In genomic region chr16:85128693-85129657, GRCm38 (mm10) we compare ENCODE assay signal across 8 mouse cellular contexts. TPM values are rescaled to one million over a fixed set of nuclear protein-coding genes. Genes with fewer than 3 reads are reported as not detected.
DNase-seq lines count a peak whose midpoint lies in the region; ATAC-seq and TF ChIP-seq lines count a peak whose summit lies in the region.
"Had no signal": no experiment of that assay in that cellular context is flagged by ENCODE, and none has a peak within 500 bp of the region (broad histone marks: within the 10 kb centered on the region; RNA-seq: fewer than 3 reads in every experiment).

No protein-coding gene starts in this region.

- no peak overlapping the region for H3K9ac ChIP-seq in liver, embryonic 14.5 days (replicated peaks)
- no peak overlapping the region for H3K9ac ChIP-seq in liver, embryonic 11.5 days (ENCODE audit: low read depth, low read length)
- H3K9ac ChIP-seq in embryonic facial prominence, embryonic 14.5 days (ENCODE audit: low read depth, low read length), result no peak overlapping the region
- no peak overlapping the region for H3K9ac ChIP-seq in heart, postnatal 0 days (replicated peaks; ENCODE audit: low read depth, low read length)
- no peak overlapping the region for H3K9ac ChIP-seq in midbrain, postnatal 0 days (replicated peaks; ENCODE audit: low read length, poor library complexity, severe bottlenecking)

- intact Hi-C loops in left cerebral cortex, adult 2 months (cut with DNase I), result no loop called here

- peaks cover 27 to 44% of the 10 kb centered on the region in 2 experiments for H3K4me1 ChIP-seq in liver, embryonic 14.5 days (replicated peaks; ENCODE audit: control insufficient read depth in 2 of 2, insufficient read depth in 2 of 2, low read length in 1 of 2)
- peaks cover 13% of the 10 kb centered on the region for H3K4me1 ChIP-seq in liver, embryonic 11.5 days (replicated peaks; ENCODE audit: control insufficient read depth, insufficient read depth, low read length)
- peaks cover 57% of the 10 kb centered on the region for H3K4me1 ChIP-seq in embryonic facial prominence, embryonic 14.5 days (ENCODE audit: control insufficient read depth, insufficient read depth, low read length)
- peaks cover 22% of the 10 kb centered on the region for H3K4me1 ChIP-seq in heart, postnatal 0 days (ENCODE audit: control insufficient read depth, insufficient read depth)
- peaks cover 3% of the 10 kb centered on the region; the same call in 1 of the 2 replicates for H3K4me1 ChIP-seq in midbrain, postnatal 0 days (ENCODE audit: insufficient read depth, low read length)
- H3K4me1 ChIP-seq: megakaryocyte, embryonic 14.5 days had no signal

- TF ChIP-seq CTCF in liver, embryonic 14.5 days (IDR thresholded peaks at IDR 0.05; ENCODE audit: low read depth), result no peak
- no peak for TF ChIP-seq CTCF in heart, postnatal 0 days (IDR thresholded peaks at IDR 0.05; ENCODE audit: low read depth)
- no peak for TF ChIP-seq CTCF in midbrain, postnatal 0 days (IDR thresholded peaks at IDR 0.05)
- no peak for TF ChIP-seq CTCF in left cerebral cortex, adult 2 months (IDR thresholded peaks at IDR 0.05)

- TF ChIP-seq EP300 in liver, embryonic 14.5 days (IDR thresholded peaks at IDR 0.05; ENCODE audit: low read depth), result no peak
- no peak for TF ChIP-seq EP300 in heart, postnatal 0 days (IDR thresholded peaks at IDR 0.05; ENCODE audit: low read depth)

- no peaks in the 10 kb centered on the region for H3K27me3 ChIP-seq in liver, embryonic 14.5 days (ENCODE audit: control insufficient read depth, insufficient read depth, low read length)
- H3K27me3 ChIP-seq in liver, embryonic 11.5 days (replicated peaks; ENCODE audit: control insufficient read depth, insufficient read depth, low read length), result no peaks in the 10 kb centered on the region
- H3K27me3 ChIP-seq in embryonic facial prominence, embryonic 14.5 days (replicated peaks; ENCODE audit: control insufficient read depth, insufficient read depth, low read length), result no peaks in the 10 kb centered on the region
- no peaks in the 10 kb centered on the region for H3K27me3 ChIP-seq in heart, postnatal 0 days (ENCODE audit: control insufficient read depth, insufficient read depth, low read length)
- no peaks in the 10 kb centered on the region for H3K27me3 ChIP-seq in midbrain, postnatal 0 days (ENCODE audit: insufficient read depth, low read length)
- H3K27me3 ChIP-seq: megakaryocyte, embryonic 14.5 days had no signal

- no peak overlapping the region; the same call in 1 of the 2 replicates for H3K4me2 ChIP-seq in liver, embryonic 14.5 days (ENCODE audit: low read depth)
- H3K4me2 ChIP-seq in liver, embryonic 11.5 days, result no peak overlapping the region
- peak overlapping the region; percentile 27 for H3K4me2 ChIP-seq in embryonic facial prominence, embryonic 14.5 days (ENCODE audit: low read depth, low read length)
- no peak overlapping the region for H3K4me2 ChIP-seq in heart, postnatal 0 days (ENCODE audit: low read depth, low read length)
- no peak overlapping the region for H3K4me2 ChIP-seq in midbrain, postnatal 0 days (ENCODE audit: low read depth, low read length, poor library complexity, severe bottlenecking)

- 54% methylated on average over 13 of the region's 13 CpGs for WGBS in liver, embryonic 14.5 days (ENCODE audit: insufficient replicate concordance)
- WGBS in liver, embryonic 11.5 days, result 45% methylated on average over 13 of the region's 13 CpGs
- WGBS in embryonic facial prominence, embryonic 14.5 days, result 9% methylated on average over 13 of the region's 13 CpGs
- 56% methylated on average over 13 of the region's 13 CpGs for WGBS in heart, postnatal 0 days
- 64% methylated on average over 13 of the region's 13 CpGs for WGBS in midbrain, postnatal 0 days

- H3K9me3 ChIP-seq in liver, embryonic 14.5 days (ENCODE audit: control insufficient read depth, low read length), result no peaks in the 10 kb centered on the region
- no peaks in the 10 kb centered on the region for H3K9me3 ChIP-seq in liver, embryonic 11.5 days (ENCODE audit: control insufficient read depth, low read length)
- no peaks in the 10 kb centered on the region for H3K9me3 ChIP-seq in embryonic facial prominence, embryonic 14.5 days (ENCODE audit: control insufficient read depth, low read length)
- no peaks in the 10 kb centered on the region for H3K9me3 ChIP-seq in heart, postnatal 0 days (replicated peaks; ENCODE audit: control insufficient read depth, low read length)
- no peaks in the 10 kb centered on the region for H3K9me3 ChIP-seq in midbrain, postnatal 0 days (ENCODE audit: low read length)

- no peak overlapping the region for H3K4me3 ChIP-seq in liver, embryonic 14.5 days (ENCODE audit: insufficient read depth in 1 of 2, low read depth in 2 of 2, low read length in 2 of 2)
- H3K4me3 ChIP-seq in liver, embryonic 11.5 days (ENCODE audit: low read depth, low read length), result no peak overlapping the region
- H3K4me3 ChIP-seq in embryonic facial prominence, embryonic 14.5 days (ENCODE audit: low read depth, low read length), result no peak overlapping the region
- H3K4me3 ChIP-seq in heart, postnatal 0 days (ENCODE audit: low read depth, low read length), result no peak overlapping the region
- no peak overlapping the region for H3K4me3 ChIP-seq in midbrain, postnatal 0 days (ENCODE audit: low read depth, low read length)
- no peak overlapping the region for H3K4me3 ChIP-seq in left cerebral cortex, adult 2 months
- H3K4me3 ChIP-seq: megakaryocyte, embryonic 14.5 days had no signal

- no peak for DNase-seq in liver, embryonic 14.5 days (ENCODE audit: low read depth in 3 of 3, low spot score in 3 of 3)
- no peak for DNase-seq in liver, embryonic 11.5 days (ENCODE audit: low spot score)
- DNase-seq in embryonic facial prominence, embryonic 14.5 days (ENCODE audit: low spot score), result peak; percentile 64
- no peak for DNase-seq in heart, postnatal 0 days (ENCODE audit: low spot score)
- no peak for DNase-seq in midbrain, postnatal 0 days (ENCODE audit: low spot score)
- DNase-seq in MN1 (ENCODE audit: low spot score), result no peak
- no peak for DNase-seq in left cerebral cortex, adult 2 months (ENCODE audit: extremely low spot score in 1 of 2, low spot score in 2 of 2)

- ATAC-seq in liver, embryonic 14.5 days (ENCODE audit: insufficient read depth), result no peak
- ATAC-seq in liver, embryonic 11.5 days (replicated peaks; ENCODE audit: low FRiP score), result no peak
- ATAC-seq in embryonic facial prominence, embryonic 14.5 days (ENCODE audit: low read depth), result no peak
- ATAC-seq in heart, postnatal 0 days (ENCODE audit: insufficient read depth, low read depth), result no peak
- no peak for ATAC-seq in midbrain, postnatal 0 days (ENCODE audit: low FRiP score)

- H3K27ac ChIP-seq in liver, embryonic 14.5 days, result peak overlapping the region; percentile 48
- no peak overlapping the region for H3K27ac ChIP-seq in liver, embryonic 11.5 days (ENCODE audit: low read depth, low read length)
- peak overlapping the region; percentile 90 for H3K27ac ChIP-seq in embryonic facial prominence, embryonic 14.5 days (replicated peaks; ENCODE audit: low read depth, low read length)
- 0 out of 2 replicates have a peak overlapping the region, but pooled peaks have one; percentile 37 for H3K27ac ChIP-seq in heart, postnatal 0 days (ENCODE audit: low read depth)
- peak overlapping the region; percentile 26; the same call in 1 of the 2 replicates for H3K27ac ChIP-seq in midbrain, postnatal 0 days (ENCODE audit: low read depth, low read length)
- H3K27ac ChIP-seq in left cerebral cortex, adult 2 months, result no peak overlapping the region

- no peaks in the 10 kb centered on the region for H3K36me3 ChIP-seq in liver, embryonic 14.5 days (replicated peaks; ENCODE audit: control insufficient read depth, insufficient read depth, low read depth)
- H3K36me3 ChIP-seq in liver, embryonic 11.5 days (ENCODE audit: control insufficient read depth, insufficient read depth, low read length), result no peaks in the 10 kb centered on the region; the same call in 1 of the 2 replicates
- no peaks in the 10 kb centered on the region for H3K36me3 ChIP-seq in embryonic facial prominence, embryonic 14.5 days (ENCODE audit: control insufficient read depth, insufficient read depth, low read length)
- H3K36me3 ChIP-seq in heart, postnatal 0 days (replicated peaks; ENCODE audit: control insufficient read depth, insufficient read depth, low read length), result 0 out of 2 replicates have a peak, but pooled peaks cover 4% of the 10 kb centered on the region
- no peaks in the 10 kb centered on the region for H3K36me3 ChIP-seq in midbrain, postnatal 0 days (ENCODE audit: insufficient read depth, low read length)

RNA-seq across cellular contexts. Expression of gene App, which starts 44.6 kb away (rescaled TPM):
- polyA plus RNA-seq in liver, embryonic 14.5 days (2012; rRNA removed), result 10.5 and 16.9 TPM in 2 replicates
- 11.6 and 11.9 TPM in 2 replicates for polyA plus RNA-seq in liver, embryonic 14.5 days (2014; fragmentation: Nextera tagmentation; extraction: Ambion mirVana)
- polyA plus RNA-seq in liver, embryonic 11.5 days (2014; fragmentation: Nextera tagmentation; extraction: Ambion mirVana), result 37.8 and 44.5 TPM in 2 replicates
- 239 and 259 TPM in 2 replicates for polyA plus RNA-seq in embryonic facial prominence, embryonic 14.5 days (2014; fragmentation: Nextera tagmentation; extraction: Ambion mirVana)
- 139 and 171 TPM in 2 replicates for total RNA-seq in heart, postnatal 0 days (2014; rRNA removed; ENCODE audit: low replicate concordance)
- 119 and 122 TPM in 2 replicates for polyA plus RNA-seq in heart, postnatal 0 days (2015; fragmentation: Nextera tagmentation; extraction: Ambion mirVana)
- total RNA-seq in midbrain, postnatal 0 days (2014; rRNA removed), result 597 and 628 TPM in 2 replicates
- 511 and 515 TPM in 2 replicates for polyA plus RNA-seq in midbrain, postnatal 0 days (2015; fragmentation: Nextera tagmentation; extraction: Ambion mirVana)
- total RNA-seq in left cerebral cortex, adult 2 months (2021), result 1,000 to 10,000 TPM; 1,405 to 1,415 TPM

Comparison
In these comparisons a context has a peak if more than half of its experiments do, and no peak if none do; other contexts are left out.
1. H3K27ac ChIP-seq: peak in liver, embryonic 14.5 days (single experiment), embryonic facial prominence, embryonic 14.5 days (single experiment), heart, postnatal 0 days (single experiment) and midbrain, postnatal 0 days (single experiment); none in liver, embryonic 11.5 days (single experiment) and left cerebral cortex, adult 2 months (single experiment).